Mouse (Mus musculus) testis, adult 2 months (tissue): Measurements from ENCODE around the gene Alox12.

Experiments used
- CTCF ChIP-seq: fragments of 200-500 bp; IDR thresholded peaks from 2 replicates; pipeline ENCODE4 v1.5.1; 2012; ENCODE audit warnings: low read depth, mild to moderate bottlenecking, inconsistent platforms, low read length, moderate library complexity; ENCODE audit not compliant: control insufficient read depth, insufficient read depth, insufficient replicate concordance
- POLR2A ChIP-seq: fragments of 200-500 bp; IDR thresholded peaks from 2 replicates; pipeline ENCODE4 v1.6.1; 2012; ENCODE audit warnings: low read depth, mild to moderate bottlenecking, inconsistent platforms, low read length, moderate library complexity; ENCODE audit not compliant: control insufficient read depth

- TF ChIP-seq CTCF (no peak), POLR2A (no peak)
Observed at GRCm38 (mm10) chr11:70206801-70207200, 48.4 kb downstream of the Alox12 start.
